Mouse (Mus musculus) adrenal gland, adult 18-20 months (tissue): ENCODE measurements at regions not wholly inside any gene's neighbourhood (a gene's known extent, or its start where the extent isn't known, plus 50 kb on each side); places are given as distances from the start of the nearest gene placed in this dataset.

ENCODE experiments used
- DNase-seq, 2 experiments: peaks; one replicate each; pipeline ENCODE4 v3.0.0; 2021 to 2022; ENCODE audit warnings: low spot score in 2 of 2

DNA sequence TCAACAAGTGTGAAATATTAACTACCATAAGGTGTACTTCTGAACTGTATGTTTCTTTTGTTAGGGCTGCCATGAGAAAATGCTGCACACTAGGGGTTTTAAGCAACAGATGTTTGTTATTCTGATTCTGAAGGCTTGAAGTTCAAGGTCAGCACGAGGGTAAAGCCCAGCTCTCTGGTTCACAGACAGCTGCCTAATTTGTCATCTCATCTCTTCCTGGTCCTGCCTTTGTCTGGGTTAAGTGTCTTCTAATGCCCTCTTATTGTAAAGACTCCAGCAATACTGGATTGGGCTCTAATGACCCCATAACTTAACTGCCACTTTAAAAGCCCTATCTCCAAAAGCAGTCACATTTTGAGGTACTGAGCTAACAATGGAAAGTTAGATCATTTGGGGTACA, 209.9 kb upstream of the Trib2 start:
- DNase-seq, result no peak

- no peak for DNase-seq
Measured at GRCm38 (mm10) chr12:16023273-16023672, 206.6 kb upstream of the Trib2 start.

GRCm38 (mm10) chr12:16021202-16021821, 204.6 kb upstream of the Trib2 start:
- DNase-seq, result no peak

DNA sequence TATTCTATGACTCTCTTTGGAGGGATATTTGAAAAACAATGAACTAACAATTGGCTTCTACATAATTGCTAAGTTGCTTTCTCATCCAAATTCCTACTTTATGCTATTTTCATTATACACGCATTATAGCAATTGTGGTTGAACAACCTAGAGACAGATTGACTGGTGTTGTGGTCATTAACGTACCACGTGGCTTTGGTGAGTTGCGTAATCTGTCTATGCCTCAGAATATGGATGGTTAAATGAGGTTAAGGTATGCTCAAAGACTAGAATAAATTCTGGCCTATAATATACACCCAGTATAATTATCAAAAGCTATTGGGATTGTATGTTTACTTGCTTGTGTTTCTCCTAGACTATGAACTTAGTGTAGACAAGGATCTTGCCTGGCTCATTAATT, 201.5 kb upstream of the Trib2 start:
- no peak for DNase-seq

DNA sequence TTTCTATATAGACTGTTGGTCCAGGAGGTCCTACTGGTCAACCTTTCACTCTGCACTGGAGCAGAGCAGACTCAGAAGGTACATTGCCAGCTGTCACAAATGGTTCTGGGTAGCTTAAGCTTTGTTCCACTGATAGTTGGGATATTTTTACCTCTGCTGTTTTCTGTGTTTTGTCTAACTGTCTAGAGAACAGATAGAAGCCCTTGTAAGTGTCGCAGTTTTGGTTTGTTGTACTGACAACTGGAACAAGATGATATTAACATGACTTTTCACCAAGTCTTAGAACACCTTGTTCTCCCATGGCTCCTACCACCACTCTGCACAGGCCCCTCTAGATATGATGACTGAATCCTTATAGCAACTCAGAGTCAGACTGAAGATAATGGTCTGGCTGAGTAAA, 199.9 kb upstream of the Trib2 start:
- no peak for DNase-seq

DNA sequence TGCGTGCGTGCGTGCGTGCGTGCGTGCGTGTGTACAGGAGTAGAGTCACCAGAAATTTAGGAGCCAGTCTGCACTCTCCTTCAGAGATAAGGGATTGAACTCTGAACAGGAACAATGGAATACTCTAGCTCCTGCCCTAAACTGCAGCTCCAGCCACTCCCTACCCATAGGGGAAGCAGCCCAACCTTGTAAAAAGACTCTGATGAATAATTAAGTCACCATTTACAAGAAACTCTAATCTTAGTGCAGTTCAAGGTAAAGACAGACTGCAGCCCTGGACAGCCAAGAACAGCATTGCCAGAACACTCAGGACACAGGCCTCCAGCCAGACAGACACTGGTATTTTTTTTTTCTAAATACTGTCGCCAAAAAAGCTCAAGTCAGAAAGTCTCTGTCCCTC, 198.9 kb upstream of the Trib2 start:
- DNase-seq, result no peak

- DNase-seq, result no peak
Measured at GRCm38 (mm10) chr12:16014679-16015078, 198.0 kb upstream of the Trib2 start.

- DNase-seq, result no peak
Measured at GRCm38 (mm10) chr12:16013861-16014630, 197.3 kb upstream of the Trib2 start.

- DNase-seq, result no peak
Measured at GRCm38 (mm10) chr12:16013354-16013753, 196.6 kb upstream of the Trib2 start.

DNA sequence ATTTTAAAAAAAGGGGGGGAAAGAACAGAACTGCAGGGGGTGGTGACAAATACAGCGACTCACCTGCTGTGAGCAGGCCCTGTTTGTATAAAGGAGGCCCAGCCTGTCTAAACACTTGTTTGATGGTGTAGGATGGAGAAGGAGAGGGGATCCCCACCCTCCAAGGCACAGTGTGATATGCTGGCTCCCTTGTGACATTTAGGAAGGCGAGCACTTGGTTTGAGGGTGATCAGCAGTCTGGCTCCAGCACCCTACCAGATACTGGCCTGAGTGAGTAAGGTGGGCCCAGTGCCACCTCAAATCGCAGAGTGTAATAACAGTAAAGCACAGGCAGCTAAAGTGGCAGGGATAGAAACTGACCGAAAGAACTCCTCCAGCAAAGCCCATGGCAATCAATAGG, 195.4 kb upstream of the Trib2 start:
- no peak for DNase-seq

GRCm38 (mm10) chr12:16009822-16010620, 193.3 kb upstream of the Trib2 start:
- no peak for DNase-seq

DNA sequence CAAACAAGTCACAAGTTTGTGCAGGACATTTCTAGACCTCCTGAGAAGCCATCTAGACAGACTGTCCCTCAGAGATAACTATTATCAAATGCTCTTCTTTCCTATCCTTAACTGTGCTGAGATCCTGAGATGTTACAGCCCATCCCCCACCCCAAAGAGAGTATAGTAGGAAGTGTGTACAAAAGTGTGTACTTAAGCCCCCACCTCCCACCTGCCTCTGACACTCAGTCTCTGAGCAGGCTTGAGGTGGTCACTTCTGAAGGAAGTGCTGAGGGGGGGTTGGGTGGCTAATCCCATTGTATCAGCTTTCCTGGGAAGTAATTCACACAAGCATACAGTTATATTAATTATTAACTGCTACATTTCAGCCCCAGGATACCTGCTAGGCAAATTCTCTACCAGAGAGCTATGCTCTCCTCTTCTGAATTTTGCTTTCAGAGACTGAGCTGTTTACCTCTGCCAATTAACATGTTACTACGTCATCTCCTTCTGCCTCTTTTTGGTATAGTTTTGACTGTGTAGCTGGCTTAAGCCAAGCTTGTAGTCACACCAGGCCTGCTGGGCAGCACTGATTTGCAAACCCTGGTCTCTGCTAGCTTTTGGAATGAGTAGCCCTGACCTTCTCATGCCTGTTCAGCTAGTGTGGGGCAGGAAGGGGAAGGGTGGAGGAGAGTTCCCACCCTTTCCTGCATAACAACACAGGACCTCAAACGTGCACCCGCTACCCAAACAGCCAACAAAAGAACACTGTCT, 192.2 kb upstream of the Trib2 start:
- no peak for DNase-seq

DNA sequence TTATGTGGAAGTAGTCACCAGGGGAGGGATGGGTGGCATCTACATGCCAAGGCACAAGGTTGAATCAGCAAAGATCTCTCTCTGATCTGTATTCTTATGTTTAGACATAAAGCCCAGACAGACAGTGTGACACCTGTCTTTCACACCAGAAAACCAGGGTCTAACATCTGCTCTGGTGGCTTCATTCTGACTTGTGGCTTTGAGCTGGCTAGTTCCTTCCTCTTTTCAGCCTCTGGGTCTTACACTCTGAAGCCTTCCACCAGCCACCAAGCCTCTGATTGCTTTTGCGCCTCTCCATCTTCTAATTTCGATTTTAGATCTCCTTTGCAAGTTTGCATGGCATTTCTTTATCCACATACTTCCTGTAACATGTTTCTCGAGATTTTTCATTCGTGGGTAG, 191.5 kb upstream of the Trib2 start:
- DNase-seq, result no peak

DNA sequence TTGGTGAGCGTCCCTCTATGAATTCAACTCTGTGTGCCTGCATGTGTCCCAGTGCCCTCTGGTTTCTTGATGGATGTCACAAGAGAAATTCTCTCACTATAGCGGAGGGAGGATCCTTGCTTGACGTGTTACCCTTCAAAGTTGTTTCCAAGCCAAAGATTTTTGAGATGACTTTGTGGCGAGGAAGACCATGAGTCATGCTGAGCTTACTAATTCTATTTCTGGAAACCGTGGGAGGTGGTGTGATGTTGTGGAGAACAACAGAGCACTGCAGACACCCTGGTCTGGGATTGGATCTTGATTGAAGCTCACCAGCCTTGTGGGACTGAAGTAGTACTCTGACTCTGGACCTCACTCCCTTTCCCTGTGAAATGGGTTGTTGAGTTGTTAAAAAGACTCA, 190.0 kb upstream of the Trib2 start:
- DNase-seq, result no peak

DNA sequence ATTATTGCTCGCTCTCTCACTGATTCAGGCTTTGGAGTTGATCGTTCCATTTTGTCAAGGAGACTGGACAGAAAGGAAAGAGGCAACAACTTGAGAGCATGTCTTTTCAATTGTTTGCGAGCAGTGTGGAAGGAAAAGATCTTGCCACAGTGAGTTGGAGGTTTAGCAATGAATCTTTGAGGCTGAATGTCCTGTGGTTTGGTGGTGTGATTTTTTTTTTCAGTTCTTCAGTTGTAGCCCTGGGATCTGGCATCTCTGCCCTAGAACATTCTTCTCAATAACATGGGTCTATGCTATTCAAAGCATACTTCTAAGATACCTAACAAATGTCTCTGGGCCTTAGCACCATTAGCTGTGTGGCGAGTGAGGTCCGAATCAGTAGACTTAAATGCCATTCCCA, 189.6 kb upstream of the Trib2 start:
- DNase-seq, result no peak

GRCm38 (mm10) chr12:16001811-16002210, 185.1 kb upstream of the Trib2 start:
- DNase-seq, result no peak

GRCm38 (mm10) chr12:16001225-16001624, 184.5 kb upstream of the Trib2 start:
- no peak for DNase-seq

- no peak for DNase-seq
Measured at GRCm38 (mm10) chr12:15998331-15998730, 181.6 kb upstream of the Trib2 start.

DNA sequence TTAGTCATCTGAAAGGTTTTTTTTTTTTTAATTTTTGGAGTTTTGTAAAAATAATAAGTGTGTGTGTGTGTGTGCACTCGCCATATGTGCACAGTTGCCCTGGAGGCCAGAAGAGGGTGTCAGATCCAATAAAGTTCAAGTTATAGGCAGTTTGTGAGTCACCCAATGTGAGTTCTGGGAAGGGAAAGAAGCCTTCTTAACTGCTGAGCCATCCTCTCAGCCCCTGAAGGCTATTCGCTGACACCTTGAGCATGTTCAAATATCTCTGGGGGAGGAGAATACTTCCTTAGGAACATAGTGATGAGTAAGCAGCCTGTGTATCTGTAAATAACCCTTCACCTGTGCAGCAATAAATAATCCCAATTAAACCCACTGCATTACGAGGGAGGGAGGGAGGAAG, 177.1 kb upstream of the Trib2 start:
- DNase-seq, result no peak

DNA sequence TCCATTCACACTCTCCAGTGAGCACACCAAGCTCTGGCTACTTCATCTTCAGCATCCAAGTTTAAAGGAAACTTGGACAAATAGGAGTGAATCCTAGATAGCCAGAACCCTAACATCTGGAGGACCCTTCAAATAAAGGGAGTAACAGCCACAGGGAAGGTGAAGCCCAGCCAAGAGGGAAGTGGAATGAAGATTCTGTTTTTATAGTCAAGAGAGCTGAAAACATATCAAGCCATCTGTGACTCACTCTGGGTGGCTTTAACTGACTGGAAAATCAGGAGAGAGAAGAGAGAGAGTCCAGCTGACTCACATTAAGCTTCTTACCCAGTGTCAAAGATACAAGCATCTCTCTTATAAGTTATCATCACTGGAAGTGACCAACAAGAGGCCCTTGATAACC, 169.6 kb upstream of the Trib2 start:
- DNase-seq, result no peak

DNA sequence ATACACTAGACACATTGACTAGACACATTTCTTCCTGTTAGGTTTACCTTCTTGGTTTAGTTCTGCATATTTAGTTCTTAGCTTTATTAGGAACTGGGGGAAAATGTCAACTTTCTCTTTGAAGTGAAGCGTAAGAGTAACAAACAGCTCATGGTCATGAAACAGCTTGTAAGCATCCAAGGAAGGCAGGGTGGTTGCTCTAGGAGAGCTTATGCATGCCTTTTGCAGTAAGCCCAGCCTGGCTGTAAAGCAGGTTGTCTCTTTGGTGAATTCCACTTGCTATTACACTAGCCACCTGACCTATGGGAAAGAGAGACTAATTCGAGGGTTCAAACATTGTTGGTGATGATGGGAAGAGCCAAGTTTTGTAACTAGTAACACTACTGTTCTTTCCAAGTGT, 168.9 kb upstream of the Trib2 start:
- DNase-seq, result no peak
